Mouse (Mus musculus) limb, embryonic 14.5 days (tissue): Measurements from ENCODE around the gene Wasf2. TPM values are rescaled to one million over a fixed set of nuclear protein-coding genes. Genes with fewer than 3 reads are reported as not detected.

ENCODE experiments used
- ATAC-seq: fragments of 200-750 bp; cut with Nextera tagmentation; 2 replicates; pipeline ENCODE4 v1.8.0; 2017; ENCODE audit warnings: low read depth, moderate number of reproducible peaks, moderate TSS enrichment; ENCODE audit not compliant: low FRiP score
- DNase-seq: peaks from one replicate; pipeline ENCODE4 v3.0.0-alpha.2; 2015; ENCODE audit warnings: low spot score
- H3K27ac ChIP-seq: fragments of 300-500 bp; sonication (generic); replicated peaks from 2 replicates; pipeline ENCODE4 v1.5.1; 2014; ENCODE audit warnings: low read depth, mild to moderate bottlenecking, low read length, moderate library complexity, mixed read lengths
- H3K27me3 ChIP-seq: fragments of 300-500 bp; sonication (generic); 2 replicates; pipeline ENCODE4 v1.6.1; 2014; ENCODE audit warnings: low read length, mixed read lengths; ENCODE audit not compliant: control insufficient read depth, insufficient read depth
- H3K36me3 ChIP-seq: fragments of 300-500 bp; sonication (generic); 2 replicates; pipeline ENCODE4 v1.6.1; 2014; ENCODE audit warnings: mild to moderate bottlenecking, low read length, moderate library complexity, mixed read lengths; ENCODE audit not compliant: control insufficient read depth, insufficient read depth
- H3K4me1 ChIP-seq: fragments of 300-500 bp; sonication (generic); 2 replicates; pipeline ENCODE4 v1.6.1; 2014; ENCODE audit warnings: antibody characterized with exemption, low read length, mixed read lengths; ENCODE audit not compliant: control insufficient read depth, insufficient read depth
- H3K4me2 ChIP-seq: fragments of 300-500 bp; sonication (generic); replicated peaks from 2 replicates; pipeline ENCODE4 v1.6.1; 2014; ENCODE audit warnings: low read depth, mild to moderate bottlenecking, low read length, moderate library complexity; ENCODE audit not compliant: severe bottlenecking
- H3K4me3 ChIP-seq: fragments of 300-500 bp; sonication (generic); replicated peaks from 2 replicates; pipeline ENCODE4 v1.5.1; 2014; ENCODE audit warnings: low read length
- H3K9ac ChIP-seq: fragments of 300-500 bp; sonication (generic); 2 replicates; pipeline ENCODE4 v1.6.1; 2014; ENCODE audit warnings: mild to moderate bottlenecking, low read depth, low read length, moderate library complexity; ENCODE audit not compliant: severe bottlenecking
- H3K9me3 ChIP-seq: fragments of 300-500 bp; sonication (generic); 2 replicates; pipeline ENCODE4 v1.6.1; 2016; ENCODE audit warnings: low read length; ENCODE audit not compliant: control insufficient read depth
- POLR2A ChIP-seq: fragments of 200-500 bp; IDR thresholded peaks from 2 replicates; pipeline ENCODE4 v1.8.0; 2012; ENCODE audit warnings: inconsistent platforms, mild to moderate bottlenecking, moderate library complexity, borderline replicate concordance; ENCODE audit not compliant: insufficient read depth, insufficient read length; ENCODE audit errors: extremely low read depth
- WGBS: fragments of 180-500 bp; shearing (Covaris S2); extraction: QIAGEN DNeasy Blood & Tissue Kit; methylation state at CpG from one replicate; pipeline ENCODE4 v1.1.7; 2014; 5-methylcytosine and 5-hydroxymethylcytosine counted together
- polyA plus RNA-seq, 2 experiments: library from polyadenylated mRNA; depleted of rRNA in 1 of 2; stranded (reverse) in 1 of 2; unstranded in 1 of 2; fragments of >200 nt; fragmentation: Nextera tagmentation in 1 of 2; extraction: Ambion mirVana in 1 of 2; gene quantifications; 2 replicates each; pipeline versions ENCODE4 v1.2.1 to v1.2.3; 2012 to 2014

Gene Wasf2
- polyA plus RNA-seq, 2 experiments, result 62.0 to 92.2 TPM

GRCm38 (mm10) chr4:133197801-133198286 lies 67.5 kb downstream of the Wasf2 start:
- H3K4me2 ChIP-seq, result peak overlapping the region; percentile 17; the same call in 1 of the 2 replicates
- H3K4me1 ChIP-seq, result peaks cover 51% of the 10 kb centered on the region

GRCm38 (mm10) chr4:133198337-133199180 lies 68.3 kb downstream of the Wasf2 start:
- peak overlapping the region; percentile 17; the same call in 1 of the 2 replicates for H3K4me2 ChIP-seq

More at GRCm38 (mm10) chr4:133197801-133198286, 67.5 kb downstream of the Wasf2 start:
- peak; percentile 58 for ATAC-seq
- no peak for TF ChIP-seq POLR2A
- no peaks in the 10 kb centered on the region for H3K27me3 ChIP-seq
- peaks cover 39% of the 10 kb centered on the region for H3K36me3 ChIP-seq
- H3K27ac ChIP-seq, result peak overlapping the region; percentile 79
- H3K4me3 ChIP-seq, result no peak overlapping the region
- no peaks in the 10 kb centered on the region for H3K9me3 ChIP-seq
- WGBS, result 9% methylated on average over 13 of the region's 13 CpGs
- no peak overlapping the region; the same call in 1 of the 2 replicates for H3K9ac ChIP-seq
- peak; percentile 73 for DNase-seq

DNA sequence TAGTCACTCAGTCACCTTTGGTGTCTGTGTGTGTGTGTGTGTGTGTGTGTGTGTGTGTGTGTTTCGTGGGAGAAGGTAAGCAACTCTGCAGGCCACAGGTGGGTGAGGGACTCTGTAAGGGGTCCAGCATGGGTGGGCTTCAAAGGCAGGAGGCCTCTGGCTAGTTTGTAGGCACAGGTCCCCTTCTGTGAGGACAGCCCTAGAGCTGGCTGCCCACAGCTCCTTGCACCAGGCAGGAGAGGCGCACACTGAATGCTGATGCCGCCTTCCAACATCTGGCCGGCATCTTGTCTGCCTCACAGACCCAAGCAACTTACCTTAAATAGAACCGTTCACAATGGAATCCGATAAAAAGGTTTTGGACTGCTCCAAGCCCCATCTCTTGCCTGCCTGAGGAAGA lies 69.4 kb downstream of the Wasf2 start:
- no peak for DNase-seq
- Histone ChIP-seq H3K27ac (peak overlapping the region; percentile 53; the same call in 1 of the 2 replicates), H3K27me3 (no peaks in the 10 kb centered on the region), H3K4me3 (no peak overlapping the region), H3K4me1 (peaks cover 59% of the 10 kb centered on the region), H3K9ac (no peak overlapping the region), H3K4me2 (no peak overlapping the region), H3K36me3 (peaks cover 20% of the 10 kb centered on the region), H3K9me3 (no peaks in the 10 kb centered on the region)
- no peak for TF ChIP-seq POLR2A
- ATAC-seq, result no peak
- WGBS, result 41% methylated on average over 6 of the region's 6 CpGs

More at GRCm38 (mm10) chr4:133198337-133199180, 68.3 kb downstream of the Wasf2 start:
- no peak for DNase-seq
- no peak overlapping the region for H3K4me3 ChIP-seq
- no peak overlapping the region for H3K9ac ChIP-seq
- H3K9me3 ChIP-seq, result no peaks in the 10 kb centered on the region
- WGBS, result 12% methylated on average over 16 of the region's 19 CpGs
- ATAC-seq, result peak; percentile 8; the same call in 1 of the 2 replicates
- H3K27me3 ChIP-seq, result no peaks in the 10 kb centered on the region
- peaks cover 32% of the 10 kb centered on the region for H3K36me3 ChIP-seq
- H3K27ac ChIP-seq, result peak overlapping the region; percentile 79
- peaks cover 53% of the 10 kb centered on the region for H3K4me1 ChIP-seq
- no peak for TF ChIP-seq POLR2A

GRCm38 (mm10) chr4:133200343-133200742 lies 70.0 kb downstream of the Wasf2 start:
- H3K9me3 ChIP-seq, result no peaks in the 10 kb centered on the region
- H3K4me2 ChIP-seq, result 0 out of 2 replicates have a peak overlapping the region, but pooled peaks have one; percentile 20
- WGBS, result 41% methylated on average over 20 of the region's 21 CpGs
- no peak for TF ChIP-seq POLR2A
- peak overlapping the region; percentile 41; the same call in 1 of the 2 replicates for H3K9ac ChIP-seq
- H3K4me3 ChIP-seq, result no peak overlapping the region
- peaks cover 18% of the 10 kb centered on the region for H3K36me3 ChIP-seq
- no peaks in the 10 kb centered on the region for H3K27me3 ChIP-seq
- H3K4me1 ChIP-seq, result peaks cover 59% of the 10 kb centered on the region
- DNase-seq (peak; percentile 67), ATAC-seq (no peak)
- H3K27ac ChIP-seq, result peak overlapping the region; percentile 53; the same call in 1 of the 2 replicates

GRCm38 (mm10) chr4:133201006-133201771 lies 70.9 kb downstream of the Wasf2 start:
- Histone ChIP-seq H3K4me1 (peaks cover 59% of the 10 kb centered on the region), H3K27me3 (no peaks in the 10 kb centered on the region), H3K9ac (no peak overlapping the region), H3K27ac (peak overlapping the region; percentile 53; the same call in 1 of the 2 replicates), H3K9me3 (no peaks in the 10 kb centered on the region), H3K36me3 (peaks cover 11% of the 10 kb centered on the region), H3K4me2 (no peak overlapping the region), H3K4me3 (no peak overlapping the region)
- ATAC-seq (no peak), DNase-seq (peak; percentile 63)
- WGBS, result 50% methylated on average over 8 of the region's 8 CpGs
- no peak for TF ChIP-seq POLR2A
